Mouse (Mus musculus) olfactory bulb, adult 2 months (tissue): Measurements from ENCODE around the gene Gm21973. TPM values are rescaled to one million over a fixed set of nuclear protein-coding genes. Genes with fewer than 3 reads are reported as not detected.

Experiments used
- H3K27ac ChIP-seq: fragments of 200-500 bp; 2 replicates; pipeline ENCODE4 v1.5.1; 2012; ENCODE audit warnings: low read depth, low read length; ENCODE audit not compliant: insufficient read depth
- H3K4me1 ChIP-seq: fragments of 200-500 bp; 2 replicates; pipeline ENCODE4 v1.6.1; 2012; ENCODE audit warnings: low read length; ENCODE audit not compliant: control insufficient read depth, insufficient read depth
- H3K4me3 ChIP-seq: fragments of 200-500 bp; 2 replicates; pipeline ENCODE4 v1.5.1; 2012; ENCODE audit warnings: mild to moderate bottlenecking, low read depth, low read length, moderate library complexity; ENCODE audit not compliant: insufficient read depth
- CTCF ChIP-seq: fragments of 200-500 bp; IDR thresholded peaks from 2 replicates; pipeline ENCODE4 v1.5.1; 2012; ENCODE audit warnings: low read depth, mild to moderate bottlenecking, low read length, moderate library complexity; ENCODE audit not compliant: insufficient read depth
- POLR2A ChIP-seq: fragments of 200-500 bp; IDR thresholded peaks from 2 replicates; pipeline ENCODE4 v1.6.1; 2012; ENCODE audit warnings: mild to moderate bottlenecking, low read depth, low read length, moderate library complexity; ENCODE audit not compliant: insufficient read depth
- WGBS: fragments of 180-500 bp; shearing (Covaris S2); methylation state at CpG from one replicate; pipeline ENCODE4 v1.1.7; 2018; 5-methylcytosine and 5-hydroxymethylcytosine counted together
- polyA plus RNA-seq: library from polyadenylated mRNA; stranded (reverse); fragments of >200 nt; gene quantifications from 2 replicates; pipeline ENCODE4 v1.2.4, GENCODE M21; 2012; ENCODE audit warnings: low replicate concordance; ENCODE audit not compliant: missing spikeins, insufficient read depth, insufficient read length

Gm21973 gene
- not detected in 2 replicates for polyA plus RNA-seq

DNA sequence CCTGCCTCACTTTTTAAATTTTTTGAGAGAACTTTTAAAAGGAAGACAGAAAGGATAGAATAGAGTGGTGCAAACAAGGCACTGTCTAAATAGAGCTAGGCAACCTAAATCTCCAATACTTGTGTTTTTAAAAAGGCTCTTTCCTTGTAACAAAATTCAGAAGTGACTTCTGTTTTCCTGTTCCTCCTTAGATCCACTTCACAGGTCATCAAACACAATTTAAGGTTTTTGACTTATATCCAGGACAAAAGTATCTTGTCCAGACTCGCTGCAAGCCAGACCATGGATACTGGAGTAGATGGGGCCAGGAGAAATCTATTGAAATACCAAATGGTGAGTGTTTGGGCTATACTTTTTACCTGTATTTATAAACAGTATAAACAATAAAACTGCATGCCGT, at the start of gene Gm21973:
Gene Gm21973 (plus strand): TSS at position 301 of the 400 bp plus-strand sequence.
- Histone ChIP-seq H3K4me3 (no peak within 1 kb of the TSS), H3K4me1 (no peaks in the 10 kb centered on the region), H3K27ac (no peak within 1 kb of the TSS)
- WGBS: 93% methylated on average over 2 of the region's 2 CpGs
- no peak for TF ChIP-seq CTCF
- no peak for TF ChIP-seq POLR2A

DNA sequence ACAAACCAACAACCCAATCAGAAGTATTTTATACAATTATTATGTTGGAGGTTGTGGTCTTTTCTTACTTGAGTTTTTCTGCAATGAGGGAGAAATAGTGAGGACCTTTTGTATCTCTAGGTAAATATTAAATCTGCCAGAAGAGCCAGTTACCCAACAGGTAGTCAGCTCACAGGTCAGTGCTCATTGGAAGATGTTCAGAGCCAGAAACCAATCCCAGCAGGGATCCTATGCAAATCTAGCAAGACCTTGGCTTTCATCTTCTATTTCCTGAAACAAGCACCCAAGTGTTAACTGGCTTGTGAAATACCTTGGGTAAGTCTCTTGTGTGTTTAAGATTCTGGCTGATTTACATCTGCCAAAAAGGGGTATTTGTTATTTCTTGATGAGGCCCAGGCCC, 48.8 kb upstream of the Gm21973 start:
- TF ChIP-seq CTCF (no peak), POLR2A (no peak)
- no peaks in the 10 kb centered on the region for H3K4me1 ChIP-seq
- H3K4me3 ChIP-seq: no peak overlapping the region
- H3K27ac ChIP-seq: no peak overlapping the region

DNA sequence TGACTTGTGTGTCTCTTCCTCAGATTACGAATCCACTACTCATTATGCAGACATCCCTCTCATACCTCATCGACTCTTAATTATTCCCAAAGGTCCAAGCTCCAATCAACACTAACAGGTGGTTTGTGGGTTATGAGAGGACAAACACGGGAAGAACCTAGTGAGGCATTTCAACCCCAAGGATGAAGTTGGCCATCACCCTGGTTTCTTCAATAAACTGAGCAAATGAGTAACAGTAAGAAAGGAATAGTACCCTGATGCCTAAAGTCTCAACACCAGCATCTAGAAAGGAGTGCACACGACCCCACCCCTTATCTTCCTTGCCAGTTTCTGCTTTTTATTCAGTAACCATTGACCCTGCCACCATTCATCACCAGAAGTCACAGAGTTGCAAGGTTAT, 47.7 kb upstream of the Gm21973 start:
- 82% methylated on average over 4 of the region's 4 CpGs for WGBS

DNA sequence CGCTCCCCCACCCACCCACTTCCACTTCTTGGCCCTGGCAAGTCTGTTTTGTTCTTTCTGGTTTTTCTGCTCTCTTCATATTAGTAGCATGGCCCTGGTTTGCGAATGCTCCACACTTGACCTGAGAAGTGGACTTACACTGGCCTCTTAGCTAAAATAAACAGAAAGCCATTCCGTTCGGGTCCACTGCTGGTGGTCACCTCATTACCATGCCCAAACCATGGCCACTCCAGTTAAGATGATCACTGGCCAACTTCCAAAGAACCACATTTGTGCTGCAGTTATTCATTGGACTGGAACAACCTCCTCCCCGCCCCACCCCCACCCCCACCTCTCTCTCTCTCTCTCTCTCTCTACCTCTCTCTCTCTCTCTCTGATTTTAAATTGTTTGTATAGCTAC, 43.6 kb upstream of the Gm21973 start:
- no peak overlapping the region for H3K27ac ChIP-seq

More for the DNA sequence above, 47.7 kb upstream of the Gm21973 start:
- TF ChIP-seq CTCF (no peak), POLR2A (no peak)
- Histone ChIP-seq H3K4me1 (no peaks in the 10 kb centered on the region), H3K4me3 (no peak overlapping the region), H3K27ac (no peak overlapping the region)

DNA sequence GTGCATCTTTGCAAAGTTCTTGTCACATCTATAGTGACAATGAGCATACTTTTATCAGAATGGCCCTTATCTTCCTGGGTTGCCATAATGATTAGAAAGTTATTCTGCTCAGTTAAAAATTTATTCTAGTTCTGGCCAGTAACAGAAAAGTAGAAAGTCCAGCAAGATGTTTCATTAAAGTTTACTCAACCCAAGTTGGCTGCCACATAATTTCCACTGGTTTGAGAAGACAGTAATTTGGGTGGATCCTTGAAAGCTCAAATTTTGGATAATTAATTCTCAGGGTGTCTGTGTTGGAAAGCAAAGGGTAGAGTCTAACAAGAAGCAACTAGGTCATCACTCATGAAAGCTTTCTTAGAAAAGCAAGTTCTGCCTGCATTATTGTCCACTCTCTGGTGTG, 41.5 kb upstream of the Gm21973 start:
- no peak overlapping the region for H3K27ac ChIP-seq
- H3K4me3 ChIP-seq: no peak overlapping the region
- no peaks in the 10 kb centered on the region for H3K4me1 ChIP-seq
- TF ChIP-seq POLR2A: no peak
- TF ChIP-seq CTCF: no peak

More for the DNA sequence above, 43.6 kb upstream of the Gm21973 start:
- Histone ChIP-seq H3K4me3 (no peak overlapping the region), H3K4me1 (no peaks in the 10 kb centered on the region)
- 76% methylated on average over 5 of the region's 5 CpGs for WGBS
- TF ChIP-seq CTCF: no peak
- TF ChIP-seq POLR2A: no peak

DNA sequence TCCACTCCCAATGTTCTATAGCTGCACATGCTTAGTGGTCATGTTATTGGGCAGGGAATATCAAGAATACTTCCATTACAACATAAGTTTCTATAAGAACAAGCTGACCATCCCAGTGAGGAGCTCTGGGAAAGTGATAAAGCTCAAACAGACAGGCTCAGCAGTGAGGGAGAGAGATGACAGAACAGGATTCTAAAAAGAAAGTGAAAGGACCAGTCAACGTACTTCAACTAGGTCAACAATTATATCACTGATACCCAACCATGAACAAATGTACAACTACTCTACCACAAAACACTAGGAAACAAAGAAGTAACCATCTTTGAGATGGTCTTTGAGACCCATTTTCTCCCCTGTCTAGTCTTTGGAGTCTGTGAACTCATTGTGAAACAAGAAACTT, 28.6 kb upstream of the Gm21973 start:
- no peak for TF ChIP-seq CTCF
- TF ChIP-seq POLR2A: no peak
- Histone ChIP-seq H3K4me1 (no peaks in the 10 kb centered on the region), H3K27ac (no peak overlapping the region), H3K4me3 (no peak overlapping the region)
- 81% methylated on average over 1 of the region's 1 CpGs for WGBS

DNA sequence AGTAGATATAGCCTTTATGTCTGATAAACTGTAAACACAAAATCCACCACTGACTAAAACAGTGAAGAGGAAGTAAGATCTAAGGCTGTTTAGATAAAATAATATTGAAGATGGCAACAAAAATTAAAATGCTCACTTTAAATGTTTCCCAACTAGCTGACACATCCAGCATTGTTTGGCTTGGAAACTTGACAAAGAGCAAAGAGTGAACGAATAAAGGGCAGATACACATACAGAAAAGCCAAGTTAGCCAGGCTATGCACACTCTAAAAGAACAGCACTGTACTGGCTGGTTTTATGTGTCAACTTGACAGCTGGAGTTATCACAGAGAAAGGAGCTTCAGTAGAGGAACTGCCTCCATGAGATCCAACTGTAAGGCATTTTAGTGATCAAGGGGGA, 27.1 kb upstream of the Gm21973 start:
- H3K4me3 ChIP-seq: no peak overlapping the region
- WGBS: 53% methylated on average over 1 of the region's 1 CpGs
- H3K27ac ChIP-seq: no peak overlapping the region
- H3K4me1 ChIP-seq: no peaks in the 10 kb centered on the region
- TF ChIP-seq CTCF (no peak), POLR2A (no peak)

DNA sequence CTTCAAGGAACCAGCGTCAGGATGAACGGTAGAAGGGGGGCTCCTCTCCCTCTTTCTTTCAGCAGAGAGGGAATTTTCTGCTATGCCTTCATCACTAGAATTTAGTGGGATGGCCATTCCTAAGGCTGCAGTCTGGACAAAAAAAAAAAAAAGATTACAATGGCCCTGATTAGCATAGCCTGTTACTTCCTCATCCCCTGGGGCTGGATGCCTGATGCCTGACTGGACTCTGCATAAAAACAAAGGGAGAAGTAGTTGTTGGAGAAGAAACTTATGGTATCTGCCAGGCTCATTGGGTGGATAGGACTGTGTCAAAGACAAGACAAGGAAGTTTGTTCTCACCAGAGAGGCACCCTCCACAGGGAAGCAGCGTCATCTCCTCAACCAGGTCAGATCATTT, 25.7 kb upstream of the Gm21973 start:
- 72% methylated on average over 3 of the region's 3 CpGs for WGBS
- Histone ChIP-seq H3K4me3 (no peak overlapping the region), H3K27ac (no peak overlapping the region), H3K4me1 (no peaks in the 10 kb centered on the region)
- TF ChIP-seq CTCF: no peak
- no peak for TF ChIP-seq POLR2A

DNA sequence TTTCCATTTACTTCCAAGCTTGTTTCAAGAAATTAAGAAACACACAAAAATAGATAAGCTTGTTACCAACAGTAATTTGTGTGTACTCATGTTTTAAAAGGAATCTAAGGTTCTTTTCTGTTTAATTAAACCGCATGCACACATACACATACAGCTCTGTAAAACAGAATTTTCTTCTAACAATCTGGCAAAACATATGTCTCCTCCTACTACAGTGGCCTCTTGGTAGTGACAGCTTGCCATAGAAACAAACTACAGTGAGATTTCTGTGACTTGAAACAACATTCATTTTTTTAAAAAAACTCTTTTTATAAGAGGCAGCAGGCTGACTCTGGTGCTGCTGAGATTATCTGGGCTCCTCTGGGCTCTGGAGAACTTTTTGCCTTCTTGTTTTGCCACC, 18.7 kb upstream of the Gm21973 start:
- Histone ChIP-seq H3K4me1 (no peaks in the 10 kb centered on the region), H3K27ac (no peak overlapping the region), H3K4me3 (no peak overlapping the region)
- WGBS: 85% methylated on average over 1 of the region's 1 CpGs
- TF ChIP-seq POLR2A: no peak
- TF ChIP-seq CTCF: no peak

DNA sequence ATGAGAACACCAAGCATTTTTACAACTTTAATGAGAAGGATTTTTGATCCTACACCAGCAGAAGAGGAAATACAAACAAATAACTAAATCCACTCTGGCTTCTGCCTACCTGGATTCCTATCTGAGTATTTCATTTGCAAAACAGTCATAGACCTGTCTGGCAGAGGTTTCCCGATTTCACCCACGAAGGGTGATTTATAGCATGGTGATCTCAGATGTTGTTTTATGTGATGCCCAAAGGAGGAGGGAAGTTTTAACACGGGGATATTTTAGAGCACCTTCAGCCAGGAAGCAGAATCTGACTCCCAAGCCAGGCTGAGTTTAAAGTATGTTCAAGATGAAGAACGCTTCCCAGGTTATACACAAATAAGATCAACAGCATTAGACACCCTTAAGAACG, 13.4 kb upstream of the Gm21973 start:
- H3K27ac ChIP-seq: no peak overlapping the region
- H3K4me3 ChIP-seq: no peak overlapping the region
- TF ChIP-seq POLR2A (no peak), CTCF (no peak)
- 89% methylated on average over 5 of the region's 5 CpGs for WGBS
- no peaks in the 10 kb centered on the region for H3K4me1 ChIP-seq
